Mouse (Mus musculus) left cerebral cortex, adult 18-20 months (tissue): ENCODE measurements around the gene Carmil1. TPM values are rescaled to one million over a fixed set of nuclear protein-coding genes. Genes with fewer than 3 reads are reported as not detected.

Experiments used
- DNase-seq, 2 experiments: peaks; one replicate each; pipeline ENCODE4 v3.0.0; 2021 to 2022; ENCODE audit warnings: low spot score in 2 of 2, mixed read lengths in 1 of 2
- total RNA-seq, 2 experiments: library from RNA; stranded (reverse); gene quantifications; 2 replicates each; pipeline ENCODE4 v1.2.3; 2021

The Carmil1 gene
- total RNA-seq, 2 experiments from 2014 or later, result 29.1 to 29.2 TPM

- peak in 1 of 2 experiments; percentile 17 for DNase-seq
These were observed 230.3 kb downstream of the Carmil1 start for GRCm38 (mm10) chr13:24050330-24050729.

GRCm38 (mm10) chr13:24049267-24050034 lies 231.1 kb downstream of the Carmil1 start:
- DNase-seq, result peak; percentile 69 to 79

- no peak for DNase-seq
These were observed 232.0 kb downstream of the Carmil1 start for GRCm38 (mm10) chr13:24048611-24049010.

GRCm38 (mm10) chr13:24045271-24045670 lies 235.3 kb downstream of the Carmil1 start:
- no peak for DNase-seq

- no peak for DNase-seq
These were observed 240.4 kb downstream of the Carmil1 start for GRCm38 (mm10) chr13:24040221-24040620.

GRCm38 (mm10) chr13:24037502-24037901 lies 243.1 kb downstream of the Carmil1 start:
- no peak for DNase-seq

GRCm38 (mm10) chr13:24036150-24036549 lies 244.4 kb downstream of the Carmil1 start:
- no peak for DNase-seq

- DNase-seq, result no peak
These were observed 253.1 kb downstream of the Carmil1 start for GRCm38 (mm10) chr13:24027191-24028170.

- no peak for DNase-seq
These were observed 262.1 kb downstream of the Carmil1 start for GRCm38 (mm10) chr13:24018515-24018914.

- DNase-seq, result no peak
These were observed 275.1 kb downstream of the Carmil1 start for GRCm38 (mm10) chr13:24005528-24005927.

- no peak for DNase-seq
These were observed 278.8 kb downstream of the Carmil1 start for GRCm38 (mm10) chr13:24001797-24002196.

GRCm38 (mm10) chr13:24001081-24001480 lies 279.5 kb downstream of the Carmil1 start:
- no peak for DNase-seq

- no peak for DNase-seq
These were observed 281.8 kb downstream of the Carmil1 start for GRCm38 (mm10) chr13:23998826-23999225.

- DNase-seq, result no peak
These were observed 285.8 kb downstream of the Carmil1 start for GRCm38 (mm10) chr13:23994756-23995155.

GRCm38 (mm10) chr13:23994024-23994423 lies 286.6 kb downstream of the Carmil1 start:
- DNase-seq, result no peak

- peak; percentile 6 to 19 for DNase-seq
These were observed 289.7 kb downstream of the Carmil1 start, which contains the start of gene Scgn for GRCm38 (mm10) chr13:23990928-23991327. Gene Scgn, minus strand, starts transcription at chr13:23991214.

GRCm38 (mm10) chr13:23990451-23990850 lies 290.1 kb downstream of the Carmil1 start:
- DNase-seq, result no peak

- DNase-seq, result no peak
These were observed 295.5 kb downstream of the Carmil1 start for GRCm38 (mm10) chr13:23985130-23985529.

GRCm38 (mm10) chr13:23972271-23972670 lies 308.3 kb downstream of the Carmil1 start:
- no peak for DNase-seq

- DNase-seq, result no peak
These were observed 308.7 kb downstream of the Carmil1 start for GRCm38 (mm10) chr13:23971870-23972269.

- DNase-seq, result no peak
These were observed 315.7 kb downstream of the Carmil1 start for GRCm38 (mm10) chr13:23964909-23965308.
